Mouse (Mus musculus): ENCODE results near the gene Guca2b. TPM values are rescaled to one million over a fixed set of nuclear protein-coding genes. Genes with fewer than 3 reads are reported as not detected.
"Not testable (repeated sequence)": the region's sequence is repeated elsewhere in the genome, so short reads cannot be mapped to it uniquely, and the experiment has no call there.

Gene Guca2b
- polyA plus RNA-seq, 1 experiment from 2014 or later: not detected

- 77% methylated on average over 4 of the region's 4 CpGs for WGBS
- H3K27ac ChIP-seq (replicated peaks); H3K9me3 ChIP-seq; H3K4me3 ChIP-seq; H3K27me3 ChIP-seq; ATAC-seq (ENCODE audit: low read depth); H3K4me2 ChIP-seq; H3K9ac ChIP-seq: not testable (repeated sequence)
- Histone ChIP-seq H3K4me1 (replicated peaks) (peaks cover 26% of the 10 kb centered on the region), H3K36me3 (peaks cover 28% of the 10 kb centered on the region)
Observed at GRCm38 (mm10) chr4:119628363-119628762, 30.4 kb downstream of the Guca2b start.

DNA sequence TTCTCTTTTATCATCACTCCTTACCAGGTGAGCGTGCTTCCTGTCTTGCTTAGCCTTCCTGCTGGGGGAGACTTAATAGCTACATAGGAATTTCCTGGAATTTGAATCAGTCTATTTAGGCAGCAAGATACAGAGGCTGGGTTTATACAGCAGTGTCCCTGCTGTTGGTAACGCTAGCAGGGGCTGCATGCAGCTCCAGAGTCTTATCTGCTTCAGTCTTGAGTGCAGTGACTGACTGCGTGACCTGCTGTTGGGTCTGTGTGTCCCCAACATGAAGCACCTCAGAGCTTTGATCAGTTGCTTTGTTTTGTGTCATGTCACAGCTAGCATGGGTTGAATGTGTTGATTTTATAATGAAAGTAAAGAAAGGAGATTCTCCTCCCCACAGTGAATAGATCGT is 31.4 kb downstream of the Guca2b start:
- Histone ChIP-seq H3K27ac (replicated peaks) (0 out of 2 replicates have a peak overlapping the region, but pooled peaks have one; percentile 38), H3K36me3 (peaks cover 38% of the 10 kb centered on the region), H3K9ac (no peak overlapping the region), H3K4me2 (no peak overlapping the region), H3K4me3 (no peak overlapping the region), H3K4me1 (replicated peaks) (peaks cover 16% of the 10 kb centered on the region), H3K9me3 (no peaks in the 10 kb centered on the region), H3K27me3 (no peaks in the 10 kb centered on the region)
- WGBS: 74% methylated on average over 4 of the region's 4 CpGs
- no peak for ATAC-seq (ENCODE audit: low read depth)

GRCm38 (mm10) chr4:119626876-119627275 is 31.9 kb downstream of the Guca2b start:
- WGBS: 91% methylated on average over 3 of the region's 3 CpGs
- Histone ChIP-seq H3K9ac (no peak overlapping the region), H3K27ac (replicated peaks) (0 out of 2 replicates have a peak overlapping the region, but pooled peaks have one; percentile 38), H3K4me2 (no peak overlapping the region), H3K9me3 (no peaks in the 10 kb centered on the region), H3K4me3 (no peak overlapping the region), H3K36me3 (peaks cover 42% of the 10 kb centered on the region), H3K27me3 (no peaks in the 10 kb centered on the region), H3K4me1 (replicated peaks) (peaks cover 11% of the 10 kb centered on the region)
- ATAC-seq (ENCODE audit: low read depth): no peak

DNA sequence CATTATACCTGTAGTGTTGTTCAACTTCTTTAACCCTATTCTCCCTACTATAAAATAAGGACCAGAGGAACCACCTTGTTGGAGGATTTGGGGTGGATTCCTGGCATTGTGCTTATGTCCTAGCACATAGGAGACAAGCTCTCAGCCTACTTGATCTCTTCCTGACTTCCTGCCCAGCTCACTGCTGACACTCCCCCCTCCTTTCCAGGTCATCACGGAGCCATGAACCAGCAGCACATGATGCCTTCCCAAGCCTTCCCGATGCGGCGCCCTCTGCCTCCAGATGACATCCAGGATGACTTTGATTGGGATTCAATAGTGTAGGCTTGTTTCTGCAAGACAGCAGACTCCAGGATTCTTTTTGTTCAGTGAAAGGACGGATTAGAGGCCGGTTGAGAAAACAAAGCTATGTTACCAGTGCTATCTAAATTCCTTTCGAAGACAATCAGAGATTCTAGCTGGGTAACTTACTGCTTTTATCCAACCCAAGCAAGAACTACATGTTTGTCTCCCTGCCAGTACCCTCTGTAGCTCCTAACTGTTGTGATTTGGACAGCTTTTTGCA is 32.6 kb downstream of the Guca2b start:
- 74% methylated on average over 7 of the region's 7 CpGs for WGBS
- Histone ChIP-seq H3K9ac (no peak overlapping the region), H3K36me3 (peaks cover 42% of the 10 kb centered on the region), H3K4me3 (no peak overlapping the region), H3K4me1 (replicated peaks) (peaks cover 5% of the 10 kb centered on the region), H3K27me3 (no peaks in the 10 kb centered on the region), H3K4me2 (no peak overlapping the region), H3K9me3 (no peaks in the 10 kb centered on the region), H3K27ac (replicated peaks) (no peak overlapping the region)
- no peak for ATAC-seq (ENCODE audit: low read depth)

- no peak for ATAC-seq (ENCODE audit: low read depth)
- H3K4me2 ChIP-seq: no peak overlapping the region
- 83% methylated on average over 4 of the region's 4 CpGs for WGBS
Observed at GRCm38 (mm10) chr4:119614724-119615123, 44.0 kb downstream of the Guca2b start.

DNA sequence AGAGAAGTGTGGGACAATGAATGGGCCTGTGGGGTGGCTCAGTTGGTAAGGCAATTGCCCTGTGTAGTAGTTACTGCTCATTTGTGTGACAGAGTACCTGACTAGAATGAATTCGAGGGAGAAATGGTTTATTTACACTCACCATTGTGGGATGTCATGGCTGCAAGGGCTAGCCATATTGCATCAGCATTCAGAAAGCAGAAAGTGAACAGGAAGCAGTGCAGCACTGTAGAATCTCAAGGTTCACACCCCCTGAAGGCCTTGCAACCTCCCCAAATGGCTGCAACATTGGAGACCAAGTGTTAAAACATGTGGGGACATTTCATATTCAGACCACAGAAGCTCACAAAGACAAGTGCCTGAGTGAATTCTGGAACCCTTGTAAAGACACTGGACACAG is 44.7 kb downstream of the Guca2b start:
- no peak for ATAC-seq (ENCODE audit: low read depth)
- Histone ChIP-seq H3K9ac (no peak overlapping the region), H3K4me3 (no peak overlapping the region), H3K27ac (replicated peaks) (no peak overlapping the region), H3K4me2 (no peak overlapping the region), H3K36me3 (no peaks in the 10 kb centered on the region), H3K27me3 (no peaks in the 10 kb centered on the region), H3K9me3 (no peaks in the 10 kb centered on the region), H3K4me1 (replicated peaks) (peaks cover 12% of the 10 kb centered on the region)
- 19% methylated on average over 1 of the region's 1 CpGs for WGBS

More at GRCm38 (mm10) chr4:119614724-119615123, 44.0 kb downstream of the Guca2b start:
- Histone ChIP-seq H3K9ac (no peak overlapping the region), H3K9me3 (no peaks in the 10 kb centered on the region), H3K27ac (replicated peaks) (no peak overlapping the region), H3K27me3 (no peaks in the 10 kb centered on the region), H3K36me3 (peaks cover 3% of the 10 kb centered on the region), H3K4me1 (replicated peaks) (peaks cover 12% of the 10 kb centered on the region), H3K4me3 (no peak overlapping the region)

DNA sequence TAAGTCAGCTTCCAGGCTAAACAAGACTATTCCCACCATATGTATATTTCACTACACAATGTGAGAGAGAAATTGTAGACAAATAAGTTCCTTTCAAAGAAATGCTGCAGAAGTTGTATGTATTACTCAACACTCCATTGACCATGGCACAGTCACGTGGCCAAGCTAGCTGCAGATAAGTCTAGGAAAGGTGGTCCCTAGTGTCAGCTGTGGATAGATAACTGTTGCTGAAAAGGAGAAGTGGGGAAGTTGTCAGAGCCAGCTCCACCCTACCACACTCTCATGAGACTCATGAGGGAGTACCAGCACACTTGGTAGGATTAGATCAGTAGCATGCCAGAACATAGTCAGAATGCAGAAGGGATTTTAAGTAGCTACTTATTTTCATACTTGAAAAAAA is 49.3 kb downstream of the Guca2b start:
- ATAC-seq (ENCODE audit: low read depth): no peak
- 94% methylated on average over 1 of the region's 1 CpGs for WGBS
- H3K4me1 ChIP-seq (replicated peaks): peaks cover 12% of the 10 kb centered on the region

More for the DNA sequence above, 49.3 kb downstream of the Guca2b start:
- H3K27ac ChIP-seq (replicated peaks): no peak overlapping the region
- H3K27me3 ChIP-seq: no peaks in the 10 kb centered on the region
- no peak overlapping the region for H3K4me3 ChIP-seq
- H3K9ac ChIP-seq: no peak overlapping the region
- H3K9me3 ChIP-seq: 0 out of 2 replicates have a peak, but pooled peaks cover 4% of the 10 kb centered on the region
- no peak overlapping the region for H3K4me2 ChIP-seq
- H3K36me3 ChIP-seq: peaks cover 15% of the 10 kb centered on the region

Other genes with a start within 250 kb of the Guca2b start
- 17.3 and 17.9 TPM in 2 replicates for gene Ccdc30, start 243.4 kb downstream of the Guca2b start, polyA plus RNA-seq (2015; fragmentation: Nextera tagmentation; extraction: Ambion mirVana)
- 21.9 and 23.3 TPM in 2 replicates for gene Ppcs, start 236.5 kb downstream of the Guca2b start, polyA plus RNA-seq (2015; fragmentation: Nextera tagmentation; extraction: Ambion mirVana)
- gene Zmynd12, start 236.1 kb downstream of the Guca2b start, polyA plus RNA-seq (2015; fragmentation: Nextera tagmentation; extraction: Ambion mirVana): 0.50 TPM in 1 of 2 replicates, not detected in the other
- 26.3 and 28.7 TPM in 2 replicates for gene Rimkla, start 166.3 kb downstream of the Guca2b start, polyA plus RNA-seq (2015; fragmentation: Nextera tagmentation; extraction: Ambion mirVana)
- gene Foxj3, start 122.0 kb downstream of the Guca2b start, polyA plus RNA-seq (2015; fragmentation: Nextera tagmentation; extraction: Ambion mirVana): 23.5 and 26.1 TPM in 2 replicates
- gene Frg2f1, start 119.4 kb downstream of the Guca2b start, polyA plus RNA-seq (2015; fragmentation: Nextera tagmentation; extraction: Ambion mirVana): 5.4 and 7.2 TPM in 2 replicates
- gene Guca2a, start 21.2 kb downstream of the Guca2b start, polyA plus RNA-seq (2015; fragmentation: Nextera tagmentation; extraction: Ambion mirVana): not detected in 2 replicates
- 18.2 and 20.6 TPM in 2 replicates for gene Hivep3, start 74.8 kb upstream of the Guca2b start, polyA plus RNA-seq (2015; fragmentation: Nextera tagmentation; extraction: Ambion mirVana)